Mouse (Mus musculus): ENCODE measurements at regions not wholly inside any gene's neighbourhood (a gene's known extent, or its start where the extent isn't known, plus 50 kb on each side); places are given as distances from the start of the nearest gene placed in this dataset.

DNA sequence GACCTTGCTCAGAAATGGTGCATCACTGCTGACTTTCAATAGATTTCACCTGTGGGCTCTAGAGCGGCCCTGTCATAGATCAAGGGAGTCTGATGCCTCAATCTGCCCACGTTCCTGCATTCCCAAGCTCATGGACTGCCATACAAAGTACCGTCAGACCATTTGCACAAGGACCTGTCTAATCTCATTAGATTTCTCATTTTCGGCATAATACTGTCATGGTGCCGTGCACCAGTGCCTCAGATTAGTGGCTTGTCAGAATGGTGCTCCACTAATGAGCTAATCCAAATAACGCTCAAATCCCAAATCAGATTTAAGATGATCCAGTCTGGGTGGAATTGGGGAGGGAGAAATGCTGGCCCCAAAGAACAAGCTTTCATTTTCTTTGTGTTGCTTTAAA lies 321.1 kb downstream of the Icos start:
- no peak overlapping the region for H3K27ac ChIP-seq (replicated peaks)

DNA sequence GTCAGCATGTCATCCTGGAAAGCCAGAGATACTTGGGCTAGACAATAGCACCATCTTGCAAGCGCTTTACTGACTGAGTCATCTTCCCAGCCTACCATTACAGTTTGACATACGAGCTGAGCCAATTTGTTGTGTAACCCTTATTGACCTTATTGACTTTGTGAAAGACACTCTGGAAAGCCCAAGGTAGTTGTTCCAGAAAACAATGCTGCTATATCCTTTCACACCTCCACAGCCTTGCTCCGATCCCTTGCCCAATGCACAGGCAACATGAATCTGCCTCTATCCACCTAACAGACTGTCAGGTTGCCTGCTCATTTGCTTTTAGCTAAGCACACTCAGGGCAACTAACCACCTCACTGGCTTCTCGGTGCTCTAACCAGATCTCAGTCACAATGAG lies 322.8 kb downstream of the Icos start:
- Histone ChIP-seq H3K4me1 (peaks cover 77% of the 10 kb centered on the region), H3K36me3 (no peaks in the 10 kb centered on the region), H3K27ac (replicated peaks) (no peak overlapping the region), H3K4me3 (no peak overlapping the region), H3K27me3 (ENCODE audit: low read depth, poor library complexity, severe bottlenecking) (peaks cover 71% of the 10 kb centered on the region; the same call in 1 of the 2 replicates), H3K9me3 (replicated peaks) (no peaks in the 10 kb centered on the region)
- no peak for DNase-seq (ENCODE audit: low spot score)
- 63% methylated on average over 4 of the region's 4 CpGs for WGBS

More for the DNA sequence above, 321.1 kb downstream of the Icos start:
- WGBS: 39% methylated on average over 6 of the region's 6 CpGs
- no peaks in the 10 kb centered on the region for H3K9me3 ChIP-seq (replicated peaks)
- DNase-seq (ENCODE audit: low spot score): no peak
- no peaks in the 10 kb centered on the region for H3K36me3 ChIP-seq
- H3K4me1 ChIP-seq: peaks cover 67% of the 10 kb centered on the region
- H3K27me3 ChIP-seq (ENCODE audit: low read depth, poor library complexity, severe bottlenecking): peaks cover 55% of the 10 kb centered on the region; the same call in 1 of the 2 replicates
- H3K4me3 ChIP-seq: no peak overlapping the region

DNA sequence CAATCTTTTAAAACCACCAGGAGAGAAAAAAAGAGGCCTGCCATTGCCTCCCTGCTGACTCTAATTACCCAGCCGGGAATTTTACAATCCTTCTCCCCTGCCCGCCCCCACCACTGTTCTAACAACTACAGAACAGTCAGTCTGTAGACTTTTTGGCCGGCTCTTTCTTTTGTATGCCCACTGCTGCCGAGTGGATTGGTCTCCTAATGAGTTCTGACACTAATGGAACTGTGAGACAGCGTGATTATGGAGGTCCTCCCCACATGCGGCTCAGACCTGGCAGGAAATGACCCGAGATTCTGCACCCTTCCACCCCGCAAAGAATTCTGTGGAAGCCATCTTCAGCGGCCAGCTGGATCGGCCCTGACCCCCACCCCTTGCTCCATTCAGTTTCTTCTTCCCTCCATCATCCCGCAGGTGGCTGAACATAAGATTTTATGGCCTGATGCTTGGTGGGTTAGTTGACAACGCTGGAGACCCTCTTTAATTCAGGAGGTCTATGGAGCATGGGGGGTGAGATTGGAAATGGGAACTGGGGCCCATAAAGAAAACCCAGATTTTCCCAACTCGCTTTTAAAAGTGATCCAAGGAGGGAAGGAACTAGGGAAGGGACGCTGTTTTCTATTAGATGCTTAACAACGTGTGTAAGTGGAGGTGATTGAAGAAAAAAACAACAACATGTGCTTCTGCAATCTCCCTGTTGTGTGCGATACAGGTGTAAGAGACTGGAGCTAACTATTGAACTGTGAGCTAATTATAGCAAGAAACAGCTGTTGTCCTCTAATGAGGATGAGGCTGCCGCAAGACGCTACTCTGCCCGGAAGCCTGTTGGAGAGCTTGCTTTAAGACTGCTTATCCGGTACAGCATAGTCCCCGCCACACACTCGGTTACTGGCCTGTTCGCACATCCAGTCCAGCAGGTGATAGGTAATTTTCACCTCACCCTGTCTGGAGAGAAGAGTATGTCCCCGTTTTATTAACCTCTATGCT lies 323.6 kb downstream of the Icos start:
- 56% methylated on average over 24 of the region's 24 CpGs for WGBS
- no peaks in the 10 kb centered on the region for H3K36me3 ChIP-seq
- H3K4me3 ChIP-seq: no peak overlapping the region
- H3K4me1 ChIP-seq: peaks cover 83% of the 10 kb centered on the region
- peak; percentile 12 for DNase-seq (ENCODE audit: low spot score)
- H3K9me3 ChIP-seq (replicated peaks): no peaks in the 10 kb centered on the region
- H3K27ac ChIP-seq (replicated peaks): no peak overlapping the region
- peaks cover 75% of the 10 kb centered on the region; the same call in 1 of the 2 replicates for H3K27me3 ChIP-seq (ENCODE audit: low read depth, poor library complexity, severe bottlenecking)

- no peak for DNase-seq (ENCODE audit: low spot score)
- Histone ChIP-seq H3K36me3 (no peaks in the 10 kb centered on the region), H3K9me3 (replicated peaks) (no peaks in the 10 kb centered on the region), H3K27ac (replicated peaks) (peak overlapping the region; percentile 59), H3K4me3 (no peak overlapping the region), H3K4me1 (peaks cover 76% of the 10 kb centered on the region), H3K27me3 (ENCODE audit: low read depth, poor library complexity, severe bottlenecking) (peaks cover 77% of the 10 kb centered on the region; the same call in 1 of the 2 replicates)
- WGBS: 69% methylated on average over 8 of the region's 8 CpGs
These were observed 324.9 kb downstream of the Icos start for GRCm38 (mm10) chr1:61302570-61303071.

DNA sequence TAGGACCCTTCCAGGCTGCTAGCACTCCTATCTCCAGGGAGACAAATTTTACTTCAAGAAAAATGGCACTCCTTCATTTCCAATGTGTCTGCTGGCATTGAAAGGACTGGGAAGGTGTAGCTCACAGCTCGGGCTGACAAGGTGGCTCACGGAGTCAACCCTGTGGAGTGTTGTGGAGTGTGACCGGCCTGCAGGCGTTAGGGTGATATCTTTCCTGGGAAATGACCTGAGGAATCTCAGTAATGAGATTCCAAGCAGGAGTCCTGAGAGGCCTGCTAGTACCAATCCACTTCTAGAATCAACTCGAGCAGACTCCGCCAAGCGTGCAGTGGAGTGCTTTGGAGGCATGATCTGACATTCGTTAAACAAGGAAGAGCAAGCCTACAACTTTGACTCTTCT lies 328.6 kb downstream of the Icos start:
- no peaks in the 10 kb centered on the region for H3K36me3 ChIP-seq
- no peaks in the 10 kb centered on the region for H3K9me3 ChIP-seq (replicated peaks)
- 59% methylated on average over 8 of the region's 8 CpGs for WGBS
- peaks cover 48% of the 10 kb centered on the region for H3K4me1 ChIP-seq
- H3K4me3 ChIP-seq: no peak overlapping the region
- DNase-seq (ENCODE audit: low spot score): no peak
- no peak overlapping the region for H3K27ac ChIP-seq (replicated peaks)
- H3K27me3 ChIP-seq (ENCODE audit: low read depth, poor library complexity, severe bottlenecking): peaks cover 51% of the 10 kb centered on the region; the same call in 1 of the 2 replicates

- WGBS: 79% methylated on average over 1 of the region's 1 CpGs
- no peak for DNase-seq (ENCODE audit: low spot score)
- no peak overlapping the region for H3K4me3 ChIP-seq
- peaks cover 22% of the 10 kb centered on the region for H3K4me1 ChIP-seq
- H3K27ac ChIP-seq (replicated peaks): no peak overlapping the region
- no peaks in the 10 kb centered on the region for H3K36me3 ChIP-seq
- no peaks in the 10 kb centered on the region for H3K9me3 ChIP-seq (replicated peaks)
- H3K27me3 ChIP-seq (ENCODE audit: low read depth, poor library complexity, severe bottlenecking): peaks cover 23% of the 10 kb centered on the region; the same call in 1 of the 2 replicates
These were observed 329.1 kb upstream of the Pard3b start for GRCm38 (mm10) chr1:61309563-61309962.

- Histone ChIP-seq H3K9me3 (replicated peaks) (no peaks in the 10 kb centered on the region), H3K27ac (replicated peaks) (no peak overlapping the region), H3K4me1 (peaks cover 16% of the 10 kb centered on the region), H3K27me3 (ENCODE audit: low read depth, poor library complexity, severe bottlenecking) (peaks cover 17% of the 10 kb centered on the region; the same call in 1 of the 2 replicates), H3K36me3 (no peaks in the 10 kb centered on the region), H3K4me3 (no peak overlapping the region)
- 94% methylated on average over 3 of the region's 3 CpGs for WGBS
- DNase-seq (ENCODE audit: low spot score): no peak
These were observed 328.4 kb upstream of the Pard3b start for GRCm38 (mm10) chr1:61310063-61310760.

GRCm38 (mm10) chr1:61310761-61311090 lies 327.9 kb upstream of the Pard3b start:
- no peaks in the 10 kb centered on the region for H3K9me3 ChIP-seq (replicated peaks)
- WGBS: 77% methylated on average over 2 of the region's 2 CpGs
- H3K27ac ChIP-seq (replicated peaks): no peak overlapping the region
- peaks cover 12% of the 10 kb centered on the region for H3K4me1 ChIP-seq
- H3K27me3 ChIP-seq (ENCODE audit: low read depth, poor library complexity, severe bottlenecking): peaks cover 13% of the 10 kb centered on the region; the same call in 1 of the 2 replicates
- H3K36me3 ChIP-seq: no peaks in the 10 kb centered on the region
- no peak for DNase-seq (ENCODE audit: low spot score)
- no peak overlapping the region for H3K4me3 ChIP-seq

- Histone ChIP-seq H3K9me3 (replicated peaks) (no peaks in the 10 kb centered on the region), H3K4me3 (no peak overlapping the region), H3K27ac (replicated peaks) (no peak overlapping the region), H3K27me3 (ENCODE audit: low read depth, poor library complexity, severe bottlenecking) (no peaks in the 10 kb centered on the region), H3K36me3 (no peaks in the 10 kb centered on the region), H3K4me1 (peaks cover 3% of the 10 kb centered on the region; the same call in 1 of the 2 replicates)
- 91% methylated on average over 4 of the region's 4 CpGs for WGBS
- DNase-seq (ENCODE audit: low spot score): no peak
These were observed 325.4 kb upstream of the Pard3b start for GRCm38 (mm10) chr1:61313196-61313595.

GRCm38 (mm10) chr1:61316261-61316660 lies 322.4 kb upstream of the Pard3b start:
- peaks cover 10% of the 10 kb centered on the region for H3K4me1 ChIP-seq
- H3K4me3 ChIP-seq: no peak overlapping the region
- H3K36me3 ChIP-seq: no peaks in the 10 kb centered on the region
- H3K27me3 ChIP-seq (ENCODE audit: low read depth, poor library complexity, severe bottlenecking): peaks cover 3% of the 10 kb centered on the region; the same call in 1 of the 2 replicates
- H3K27ac ChIP-seq (replicated peaks): no peak overlapping the region
- WGBS: 91% methylated on average over 4 of the region's 4 CpGs
- DNase-seq (ENCODE audit: low spot score): no peak
- H3K9me3 ChIP-seq (replicated peaks): no peaks in the 10 kb centered on the region

DNA sequence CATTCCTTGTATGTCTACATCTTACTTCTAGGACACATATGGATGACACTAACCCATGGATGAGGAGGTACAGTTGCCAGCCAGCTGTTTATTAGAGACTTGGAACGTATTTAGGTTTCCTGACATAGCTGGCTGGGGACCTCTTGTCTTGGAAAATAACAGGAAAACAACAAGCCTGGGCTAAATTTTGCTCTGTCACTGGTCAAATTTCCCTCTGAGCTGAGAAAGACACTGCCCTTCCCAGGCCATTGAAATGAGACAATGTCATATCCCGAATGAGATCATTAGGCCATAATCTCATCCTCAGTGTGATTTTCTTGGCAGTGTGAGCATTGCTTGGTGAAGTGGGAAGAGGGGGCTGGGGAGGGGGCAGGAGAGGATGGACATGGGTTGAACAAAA lies 321.9 kb upstream of the Pard3b start:
- Histone ChIP-seq H3K27me3 (ENCODE audit: low read depth, poor library complexity, severe bottlenecking) (peaks cover 6% of the 10 kb centered on the region; the same call in 1 of the 2 replicates), H3K9me3 (replicated peaks) (no peaks in the 10 kb centered on the region), H3K27ac (replicated peaks) (no peak overlapping the region), H3K36me3 (no peaks in the 10 kb centered on the region), H3K4me1 (peaks cover 10% of the 10 kb centered on the region), H3K4me3 (no peak overlapping the region)
- no peak for DNase-seq (ENCODE audit: low spot score)
- WGBS: 84% methylated on average over 2 of the region's 2 CpGs

- Histone ChIP-seq H3K27ac (replicated peaks) (no peak overlapping the region), H3K27me3 (ENCODE audit: low read depth, poor library complexity, severe bottlenecking) (peaks cover 6% of the 10 kb centered on the region; the same call in 1 of the 2 replicates), H3K4me3 (no peak overlapping the region), H3K9me3 (replicated peaks) (no peaks in the 10 kb centered on the region), H3K4me1 (peaks cover 10% of the 10 kb centered on the region), H3K36me3 (no peaks in the 10 kb centered on the region)
- 88% methylated on average over 1 of the region's 1 CpGs for WGBS
- DNase-seq (ENCODE audit: low spot score): no peak
These were observed 320.6 kb upstream of the Pard3b start for GRCm38 (mm10) chr1:61318042-61318441.
